Mouse (Mus musculus): ENCODE measurements around the gene Gif.

Gif gene

GRCm38 (mm10) chr19:11794447-11794846, 47.1 kb downstream of the Gif start:
- no peak for DNase-seq (ENCODE audit: low read depth, low spot score)

- DNase-seq (ENCODE audit: low read depth, low spot score) = no peak
Measured at GRCm38 (mm10) chr19:11800531-11801315, 53.4 kb downstream of the Gif start.

- DNase-seq (ENCODE audit: low read depth, low spot score) = no peak
Measured at GRCm38 (mm10) chr19:11804423-11804822, 57.1 kb downstream of the Gif start.

- DNase-seq (ENCODE audit: low read depth, low spot score) = no peak
Measured at GRCm38 (mm10) chr19:11807251-11807650, 59.9 kb downstream of the Gif start.

- no peak for DNase-seq (ENCODE audit: low read depth, low spot score)
Measured at GRCm38 (mm10) chr19:11807822-11808221, 60.5 kb downstream of the Gif start.

- no peak for DNase-seq (ENCODE audit: low read depth, low spot score)
Measured at GRCm38 (mm10) chr19:11808452-11808851, 61.1 kb downstream of the Gif start.

GRCm38 (mm10) chr19:11810003-11810758, 62.8 kb downstream of the Gif start:
- DNase-seq (ENCODE audit: low read depth, low spot score) = no peak

- no peak for DNase-seq (ENCODE audit: low read depth, low spot score)
Measured at GRCm38 (mm10) chr19:11810856-11811255, 63.5 kb downstream of the Gif start.

GRCm38 (mm10) chr19:11811688-11812365, 64.5 kb downstream of the Gif start:
- DNase-seq (ENCODE audit: low read depth, low spot score) = no peak

Data from mesoderm, embryonic 11.5 days (tissue).